Mouse (Mus musculus): Measurements from ENCODE around the gene Anks4b. TPM values are rescaled to one million over a fixed set of nuclear protein-coding genes. Genes with fewer than 3 reads are reported as not detected.

The Anks4b gene
- total RNA-seq, 2 experiments from 2014 or later = 0.10 TPM

DNA sequence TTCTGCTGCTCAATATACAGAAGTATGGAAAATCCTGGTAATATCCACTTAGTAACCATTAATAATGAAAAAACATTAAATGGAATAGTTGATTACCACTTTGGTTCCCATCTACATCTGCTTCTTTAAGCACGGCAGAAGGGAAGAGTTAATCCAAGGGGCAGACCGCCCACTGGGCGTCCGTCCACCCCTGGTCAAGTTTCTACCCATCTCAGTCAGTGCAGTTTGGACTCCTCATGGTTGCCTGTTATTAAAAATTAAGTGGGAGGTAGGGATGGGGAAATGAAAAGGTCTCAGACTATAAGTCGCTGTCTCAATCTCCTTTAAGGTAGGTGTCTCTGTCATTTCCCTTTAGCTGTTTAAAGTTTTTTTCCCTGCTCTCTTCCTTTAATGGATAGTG, 15.3 kb downstream of the Anks4b start:
- DNase-seq (ENCODE audit: low spot score in 2 of 2) = no peak

DNA sequence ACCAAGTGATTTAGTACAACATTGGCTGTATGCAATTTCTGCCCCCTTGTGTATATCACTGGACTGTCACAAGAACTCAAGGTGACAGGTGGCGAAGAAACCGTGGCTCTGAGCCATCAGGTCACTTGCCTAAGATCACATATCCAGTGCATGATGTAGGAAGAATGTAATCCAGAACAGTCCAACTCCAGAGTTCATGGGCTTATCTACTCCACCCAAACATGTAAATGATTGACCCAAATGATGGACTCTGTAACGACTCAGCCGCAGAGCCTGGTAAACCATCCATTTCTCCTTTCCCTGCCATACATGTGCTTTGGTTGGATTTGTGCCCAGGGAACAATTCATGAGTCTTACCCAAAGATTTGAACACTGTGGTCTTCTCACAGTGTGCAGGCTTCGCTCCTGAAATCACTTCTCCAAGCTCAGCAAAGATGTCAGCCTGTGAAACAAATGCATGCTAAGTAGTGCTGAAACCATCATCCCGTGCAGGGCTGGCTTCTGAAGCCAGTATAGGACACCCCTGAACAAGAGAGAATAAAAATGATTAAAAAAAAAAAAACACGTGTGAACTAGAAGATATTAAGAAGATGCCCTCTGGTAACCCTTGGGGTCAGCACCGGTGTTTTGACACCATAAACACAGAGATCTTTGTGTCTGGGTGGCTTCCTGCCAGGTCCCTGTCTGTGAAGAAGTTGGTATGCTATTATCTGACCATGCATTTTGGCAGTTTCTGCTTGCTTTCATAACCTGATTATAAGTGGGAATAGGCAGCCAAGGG, 15.9 kb downstream of the Anks4b start:
- DNase-seq (ENCODE audit: low spot score in 2 of 2) = no peak

DNA sequence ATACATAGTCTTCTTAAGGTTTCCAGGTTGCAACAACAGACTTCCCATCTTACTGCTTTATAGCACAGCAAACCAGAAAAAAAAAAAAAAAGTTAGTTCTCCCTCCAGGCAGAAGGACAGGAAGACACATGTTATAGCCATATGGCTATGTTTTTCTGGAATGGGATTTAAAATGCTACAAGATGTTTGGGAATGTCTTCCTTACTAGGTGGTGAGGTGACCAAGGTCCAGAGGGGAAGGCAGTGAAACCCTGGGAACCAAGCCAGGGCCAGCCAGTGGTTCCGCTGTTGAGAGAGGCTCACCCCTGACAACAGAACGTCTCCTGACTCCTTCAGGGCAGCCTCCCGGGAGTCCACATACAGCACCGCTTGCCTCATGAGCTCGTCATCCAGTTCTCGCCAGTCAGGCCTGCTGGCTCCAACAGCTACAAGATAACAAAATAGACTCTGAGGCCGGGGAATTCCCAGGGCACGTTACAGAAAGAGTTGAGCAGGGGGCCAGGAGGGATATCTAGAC, 16.6 kb downstream of the Anks4b start:
- no peak for DNase-seq (ENCODE audit: low spot score in 2 of 2)

DNA sequence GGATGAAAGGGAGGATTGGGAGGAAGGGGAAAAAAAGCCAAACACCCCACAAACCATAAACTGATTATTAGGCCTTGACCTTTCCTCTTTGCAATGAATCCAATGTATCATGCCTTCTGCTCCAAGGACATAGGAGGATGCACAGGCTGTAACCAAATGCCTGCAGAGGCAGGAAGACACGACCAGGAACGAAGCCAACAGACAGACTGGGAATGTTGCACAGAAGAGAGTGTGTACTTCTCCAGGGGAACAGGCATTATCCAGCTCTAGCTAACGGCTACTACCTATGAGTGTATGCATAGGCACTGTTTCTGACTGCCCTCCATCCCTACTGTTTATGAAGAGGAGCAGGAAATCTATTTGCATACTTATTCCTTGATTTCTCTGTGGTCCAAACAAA, 18.5 kb downstream of the Anks4b start:
- no peak for DNase-seq (ENCODE audit: low spot score in 2 of 2)

DNA sequence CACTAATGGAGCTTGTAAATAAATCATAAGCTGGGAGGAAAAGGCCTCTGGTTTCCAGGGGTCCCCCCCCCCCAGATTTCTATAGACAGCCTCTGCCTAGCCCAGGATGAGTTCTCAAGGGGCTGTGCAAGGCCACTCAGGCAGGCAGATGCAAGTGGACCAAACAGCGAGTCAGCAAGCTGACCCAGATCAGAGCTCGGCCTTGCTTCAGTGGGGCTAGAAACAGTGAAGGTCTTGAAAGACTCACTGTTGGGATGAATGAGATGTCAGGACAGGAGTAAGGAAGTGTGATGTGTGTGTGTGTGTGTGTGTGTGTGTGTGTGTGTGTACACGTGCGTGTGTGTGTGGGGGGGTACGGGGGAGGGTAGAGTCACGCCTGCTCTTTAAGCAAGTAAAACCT, 19.2 kb downstream of the Anks4b start:
- DNase-seq (ENCODE audit: low spot score in 2 of 2) = no peak

DNA sequence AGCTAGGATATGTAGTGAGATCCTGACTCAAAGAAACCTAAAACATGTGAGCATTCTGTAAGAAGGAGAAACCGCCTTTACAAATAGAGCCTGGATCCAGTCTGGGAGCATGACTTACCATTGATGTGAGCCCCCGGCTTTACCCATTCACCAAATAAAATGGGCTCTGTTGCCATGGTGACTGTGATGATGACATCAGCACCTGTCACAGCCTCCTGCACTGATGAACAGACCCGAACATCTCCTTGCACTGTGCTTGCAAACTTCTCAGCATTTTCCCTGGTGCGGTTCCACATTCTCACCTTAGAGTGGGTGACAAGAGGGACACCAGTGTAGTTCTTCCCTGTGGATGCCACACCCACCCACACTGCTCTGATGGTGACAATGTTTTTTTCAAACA, 21.5 kb downstream of the Anks4b start:
- DNase-seq (ENCODE audit: low spot score in 2 of 2) = no peak

DNA sequence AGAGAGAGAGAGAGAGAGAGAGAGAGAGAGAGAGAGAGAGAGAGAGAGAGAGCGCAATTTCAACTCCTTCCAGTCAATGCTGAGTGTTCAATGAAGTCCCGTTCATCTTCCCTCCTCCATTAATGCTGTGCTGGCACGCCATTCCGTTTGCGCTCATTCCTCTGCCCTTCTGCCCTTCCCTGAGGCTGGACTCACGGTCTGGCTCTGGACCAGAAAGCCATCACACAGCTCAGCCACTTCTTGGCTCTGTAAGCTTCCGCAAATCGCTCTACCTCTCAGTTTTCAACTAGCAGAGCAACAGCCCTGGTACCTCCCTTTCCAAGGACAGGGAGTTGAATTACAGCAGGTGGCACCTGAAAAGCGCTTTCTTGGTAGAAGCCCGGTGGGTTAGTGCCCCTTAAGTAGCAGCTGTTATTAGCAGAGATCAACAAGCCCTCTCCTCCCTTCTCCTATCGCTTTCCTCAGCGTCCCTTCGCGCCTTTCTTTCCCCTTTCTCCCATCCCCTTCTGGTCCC, 27.6 kb downstream of the Anks4b start:
- no peak for DNase-seq (ENCODE audit: low spot score in 2 of 2)

DNA sequence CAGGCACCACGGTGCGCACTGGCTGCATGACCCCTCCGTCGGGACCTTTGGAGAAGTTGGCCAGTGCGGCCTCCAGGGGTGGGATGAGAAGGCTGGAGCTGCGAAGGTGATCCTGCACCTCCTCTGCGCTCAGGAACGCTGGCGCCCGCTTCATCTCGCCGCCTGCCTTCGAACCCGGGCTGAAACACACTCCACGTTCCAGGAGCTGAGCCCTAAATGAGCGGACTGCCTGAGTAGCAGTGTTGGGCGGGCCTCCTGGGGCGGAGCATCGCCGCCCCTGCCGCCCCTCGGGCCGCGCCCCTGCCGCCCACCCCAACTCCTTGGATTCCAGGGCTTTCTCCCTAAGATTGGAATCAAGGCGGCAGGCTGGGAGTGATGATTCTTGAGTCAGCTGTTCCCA, 28.1 kb downstream of the Anks4b start, which contains the start of gene Crym:
Gene Crym, minus strand, starts transcription at position 341 of the 400 bp plus-strand sequence.
- no peak for DNase-seq (ENCODE audit: low spot score in 2 of 2)

DNA sequence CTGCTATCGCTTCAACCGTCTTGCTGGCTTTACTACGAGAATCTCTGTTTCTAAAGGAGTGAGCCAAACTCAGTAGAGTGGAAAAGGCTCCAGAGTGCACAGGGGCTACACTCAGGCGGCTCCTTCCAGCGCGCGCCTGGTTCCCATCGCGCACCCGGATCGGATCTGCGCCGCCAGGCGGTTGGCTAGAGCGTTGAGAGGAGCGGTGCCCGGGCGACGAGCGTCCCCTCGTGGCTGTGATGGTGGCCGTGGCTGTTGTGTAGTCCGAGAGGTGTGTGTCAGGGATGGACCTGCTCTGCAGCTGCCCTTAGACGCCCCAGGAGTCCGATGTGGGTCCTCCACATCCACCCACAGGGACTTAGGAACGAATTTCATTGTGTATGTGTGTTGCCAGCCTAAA, 30.1 kb downstream of the Anks4b start, which contains the start of gene Abca14:
Gene Abca14, plus strand, starts transcription at position 173 of the 400 bp plus-strand sequence.
- peak; percentile 67 to 79 for DNase-seq (ENCODE audit: low spot score in 2 of 2)

DNA sequence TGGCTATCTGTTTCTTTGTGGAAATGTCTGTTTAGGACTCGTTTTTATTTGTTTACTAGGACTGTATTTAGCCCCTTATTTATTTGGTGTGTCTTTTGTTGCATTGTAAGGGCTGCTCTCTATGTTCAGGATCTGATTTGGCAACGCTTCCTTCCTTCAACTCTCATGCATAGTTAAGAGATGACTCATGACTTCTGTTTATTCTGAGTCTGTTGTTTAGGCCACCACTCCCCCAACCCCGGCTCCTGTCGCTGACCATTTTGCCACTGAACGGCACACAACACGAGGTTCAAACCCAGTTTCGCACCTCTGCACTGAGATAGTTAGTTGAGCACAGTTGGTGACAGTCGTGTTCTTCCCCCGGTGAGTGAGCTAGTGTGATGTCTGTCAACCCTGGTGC, 32.3 kb downstream of the Anks4b start:
- DNase-seq (ENCODE audit: low spot score in 2 of 2) = no peak

DNA sequence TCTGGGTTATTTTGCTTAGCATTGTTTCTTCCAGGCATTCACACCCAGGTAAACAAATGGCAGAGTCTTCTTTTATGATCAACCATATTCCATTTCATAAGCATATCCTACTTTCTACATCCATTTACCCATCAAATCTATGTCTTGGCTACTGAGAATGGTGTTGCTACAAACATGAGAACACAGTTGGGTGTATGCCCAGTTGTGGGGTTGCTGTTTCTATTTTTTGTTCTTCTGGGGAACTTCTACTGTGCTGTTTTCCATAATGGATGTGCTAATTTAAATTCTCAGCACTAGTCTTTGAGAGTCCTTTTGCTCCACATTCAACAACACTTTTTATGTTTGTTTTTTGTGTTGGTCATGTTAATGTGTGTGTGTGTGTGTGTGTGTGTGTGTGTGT, 54.9 kb downstream of the Anks4b start:
- DNase-seq (ENCODE audit: low spot score in 2 of 2) = no peak

Other genes with a start within 250 kb of the Anks4b start
- not detected for gene Dnah3, start 78.6 kb upstream of the Anks4b start, total RNA-seq (2021)
- 10 to 100 TPM; 11.2 to 11.4 TPM for gene Tmem159, start 71.5 kb upstream of the Anks4b start, total RNA-seq (2021)
- gene Zp2, start 28.6 kb upstream of the Anks4b start, total RNA-seq (2021) = 1 to 10 TPM; 1.4 to 2.2 TPM
- 10 to 100 TPM; 20.3 to 22.2 TPM for gene Crym, start 28.3 kb downstream of the Anks4b start, total RNA-seq (2021)
- not detected for gene Abca14, start 30.1 kb downstream of the Anks4b start, total RNA-seq (2021)
- not detected for gene Abca15, start 154.8 kb downstream of the Anks4b start, total RNA-seq (2021)
- not detected for gene Abca16, start 235.8 kb downstream of the Anks4b start, total RNA-seq (2021)

Measured in gastrocnemius, postnatal 4 days (tissue).